Mouse (Mus musculus) lung, embryonic 14.5 days (tissue): ENCODE measurements around the gene Tex9. TPM values are rescaled to one million over a fixed set of nuclear protein-coding genes. Genes with fewer than 3 reads are reported as not detected.
"Not testable (repeated sequence)": the region's sequence is repeated elsewhere in the genome, so short reads cannot be mapped to it uniquely, and the experiment has no call there.

Experiments
- ATAC-seq: fragments of 200-750 bp; cut with Nextera tagmentation; 2 replicates; pipeline ENCODE4 v1.8.0; 2017; ENCODE audit warnings: mild to moderate bottlenecking, moderate TSS enrichment, moderate library complexity; ENCODE audit not compliant: insufficient read depth
- DNase-seq: peaks from one replicate; pipeline ENCODE4 v3.0.0-alpha.2; 2015
- H3K27ac ChIP-seq: fragments of 300-500 bp; sonication (generic); 2 replicates; pipeline ENCODE4 v1.5.1; 2014; ENCODE audit warnings: low read depth, mild to moderate bottlenecking, moderate library complexity
- H3K27me3 ChIP-seq: fragments of 300-500 bp; sonication (generic); 2 replicates; pipeline ENCODE4 v1.6.1; 2014; ENCODE audit warnings: low read length, control low read depth; ENCODE audit not compliant: insufficient read depth
- H3K36me3 ChIP-seq: fragments of 300-500 bp; sonication (generic); 2 replicates; pipeline ENCODE4 v1.6.1; 2014; ENCODE audit warnings: control low read depth; ENCODE audit not compliant: insufficient read depth
- H3K4me1 ChIP-seq: fragments of 300-500 bp; sonication (generic); 2 replicates; pipeline ENCODE4 v1.6.1; 2014; ENCODE audit warnings: antibody characterized with exemption, control low read depth; ENCODE audit not compliant: insufficient read depth
- H3K4me2 ChIP-seq: fragments of 300-500 bp; sonication (generic); 2 replicates; pipeline ENCODE4 v1.6.1; 2014; ENCODE audit warnings: mild to moderate bottlenecking
- H3K4me3 ChIP-seq: fragments of 300-500 bp; sonication (generic); 2 replicates; pipeline ENCODE4 v1.5.1; 2014; ENCODE audit warnings: low read depth, low read length
- H3K9ac ChIP-seq: fragments of 300-500 bp; sonication (generic); 2 replicates; pipeline ENCODE4 v1.6.1; 2014
- H3K9me3 ChIP-seq: fragments of 300-500 bp; sonication (generic); 2 replicates; pipeline ENCODE4 v1.6.1; 2016; ENCODE audit warnings: low read depth, low read length, control low read depth
- CTCF ChIP-seq: IDR thresholded peaks from 2 replicates; pipeline ENCODE4 v1.5.1; 2016; ENCODE audit warnings: antibody characterized with exemption, low read depth
- WGBS: fragments of 180-500 bp; shearing (Covaris S2); extraction: QIAGEN DNeasy Blood & Tissue Kit; methylation state at CpG from one replicate; pipeline ENCODE4 v1.1.7; 2014; 5-methylcytosine and 5-hydroxymethylcytosine counted together
- polyA plus RNA-seq: library from polyadenylated mRNA; unstranded; fragments of >200 nt; fragmentation: Nextera tagmentation; extraction: Ambion mirVana; gene quantifications from 2 replicates; pipeline ENCODE4 v1.2.1, GENCODE M21; 2014

Gene Tex9
- polyA plus RNA-seq, 1 experiment from 2014 or later: 37.5 TPM

GRCm38 (mm10) chr9:72465754-72466181, 26.2 kb downstream of the Tex9 start:
- Histone ChIP-seq H3K27ac (no peak overlapping the region), H3K36me3 (peaks cover 18% of the 10 kb centered on the region; the same call in 1 of the 2 replicates), H3K4me2 (no peak overlapping the region), H3K27me3 (no peaks in the 10 kb centered on the region), H3K9ac (no peak overlapping the region), H3K9me3 (no peaks in the 10 kb centered on the region), H3K4me1 (no peaks in the 10 kb centered on the region), H3K4me3 (no peak overlapping the region)
- DNase-seq: peak; percentile 2
- WGBS: 80% methylated on average over 4 of the region's 4 CpGs
- no peak for TF ChIP-seq CTCF
- no peak for ATAC-seq

GRCm38 (mm10) chr9:72464806-72465205, 27.2 kb downstream of the Tex9 start:
- Histone ChIP-seq H3K9me3 (no peaks in the 10 kb centered on the region), H3K9ac (no peak overlapping the region), H3K4me2 (no peak overlapping the region), H3K27me3 (no peaks in the 10 kb centered on the region), H3K36me3 (peaks cover 25% of the 10 kb centered on the region), H3K27ac (no peak overlapping the region), H3K4me3 (no peak overlapping the region), H3K4me1 (no peaks in the 10 kb centered on the region)
- ATAC-seq: no peak
- DNase-seq: no peak
- WGBS: 83% methylated on average over 1 of the region's 1 CpGs
- TF ChIP-seq CTCF: no peak

GRCm38 (mm10) chr9:72462427-72462826, 29.6 kb downstream of the Tex9 start:
- Histone ChIP-seq H3K9ac (no peak overlapping the region), H3K27me3 (no peaks in the 10 kb centered on the region), H3K4me1 (no peaks in the 10 kb centered on the region), H3K4me3 (no peak overlapping the region), H3K9me3 (no peaks in the 10 kb centered on the region), H3K27ac (no peak overlapping the region), H3K4me2 (no peak overlapping the region), H3K36me3 (peaks cover 41% of the 10 kb centered on the region)
- no peak for ATAC-seq
- 92% methylated on average over 2 of the region's 2 CpGs for WGBS
- no peak for DNase-seq
- TF ChIP-seq CTCF: no peak

GRCm38 (mm10) chr9:72460767-72461166, 31.2 kb downstream of the Tex9 start:
- no peak for ATAC-seq
- 69% methylated on average over 3 of the region's 3 CpGs for WGBS
- no peak for TF ChIP-seq CTCF
- Histone ChIP-seq H3K4me3 (no peak overlapping the region), H3K36me3 (peaks cover 51% of the 10 kb centered on the region), H3K27ac (no peak overlapping the region), H3K27me3 (no peaks in the 10 kb centered on the region), H3K9ac (no peak overlapping the region), H3K4me2 (no peak overlapping the region), H3K9me3 (no peaks in the 10 kb centered on the region), H3K4me1 (no peaks in the 10 kb centered on the region)
- DNase-seq: no peak

GRCm38 (mm10) chr9:72459703-72460102, 32.3 kb downstream of the Tex9 start:
- no peak overlapping the region for H3K9ac ChIP-seq
- no peak for ATAC-seq

GRCm38 (mm10) chr9:72458233-72458632, 33.8 kb downstream of the Tex9 start:
- H3K27me3 ChIP-seq: no peaks in the 10 kb centered on the region
- peak; percentile 69; the same call in 1 of the 2 replicates for ATAC-seq
- DNase-seq: peak; percentile 87
- no peak overlapping the region for H3K4me3 ChIP-seq
- no peaks in the 10 kb centered on the region for H3K4me1 ChIP-seq
- H3K36me3 ChIP-seq: peaks cover 67% of the 10 kb centered on the region
- peak; percentile 74 for TF ChIP-seq CTCF
- H3K9ac ChIP-seq: no peak overlapping the region
- H3K9me3 ChIP-seq: no peaks in the 10 kb centered on the region
- H3K4me2 ChIP-seq: no peak overlapping the region
- WGBS: 16% methylated on average over 5 of the region's 5 CpGs
- H3K27ac ChIP-seq: no peak overlapping the region

More at GRCm38 (mm10) chr9:72459703-72460102, 32.3 kb downstream of the Tex9 start:
- no peak overlapping the region for H3K4me2 ChIP-seq
- no peaks in the 10 kb centered on the region for H3K9me3 ChIP-seq
- WGBS: 79% methylated on average over 3 of the region's 3 CpGs
- H3K27ac ChIP-seq: no peak overlapping the region
- no peaks in the 10 kb centered on the region for H3K27me3 ChIP-seq
- H3K4me1 ChIP-seq: no peaks in the 10 kb centered on the region
- H3K36me3 ChIP-seq: peaks cover 56% of the 10 kb centered on the region
- H3K4me3 ChIP-seq: no peak overlapping the region
- no peak for DNase-seq
- TF ChIP-seq CTCF: no peak

GRCm38 (mm10) chr9:72456374-72456773, 35.6 kb downstream of the Tex9 start:
- Histone ChIP-seq H3K36me3 (peaks cover 71% of the 10 kb centered on the region), H3K4me1 (no peaks in the 10 kb centered on the region)
- WGBS: 34% methylated on average over 1 of the region's 1 CpGs

GRCm38 (mm10) chr9:72454281-72454680, 37.7 kb downstream of the Tex9 start:
- ATAC-seq, H3K4me1 ChIP-seq, DNase-seq, H3K9me3 ChIP-seq, H3K27me3 ChIP-seq, H3K27ac ChIP-seq, H3K4me2 ChIP-seq, H3K9ac ChIP-seq, H3K4me3 ChIP-seq: not testable (repeated sequence)
- peaks cover 74% of the 10 kb centered on the region for H3K36me3 ChIP-seq

More at GRCm38 (mm10) chr9:72456374-72456773, 35.6 kb downstream of the Tex9 start:
- Histone ChIP-seq H3K9ac (no peak overlapping the region), H3K27ac (no peak overlapping the region), H3K27me3 (no peaks in the 10 kb centered on the region), H3K4me2 (no peak overlapping the region), H3K4me3 (no peak overlapping the region), H3K9me3 (no peaks in the 10 kb centered on the region)
- ATAC-seq (no peak), DNase-seq (no peak)
- TF ChIP-seq CTCF: no peak
